ENCODE assay signal across 10 mouse cellular contexts in the genomic region with DNA sequence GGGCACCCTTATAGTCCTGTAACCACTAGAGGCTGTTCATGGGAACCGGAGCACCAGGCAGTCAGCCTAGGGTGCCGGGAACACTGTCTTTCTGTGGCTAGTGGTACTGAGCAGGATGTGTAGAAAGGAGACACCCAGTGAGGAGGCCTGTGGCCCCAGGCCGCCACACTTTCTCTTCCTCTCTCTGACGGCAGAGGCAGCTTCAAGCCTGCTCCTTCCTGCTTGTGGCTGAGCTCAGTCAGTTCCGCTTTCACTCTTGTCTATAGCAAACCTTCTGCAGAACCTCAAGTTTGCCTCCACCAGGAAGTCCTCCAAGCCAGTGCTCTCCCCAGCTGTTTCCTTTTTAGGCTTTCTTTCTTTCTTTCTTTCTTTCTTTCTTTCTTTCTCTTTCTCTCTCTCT.
DNase-seq lines count a peak whose midpoint lies in the region; ATAC-seq and TF ChIP-seq lines count a peak whose summit lies in the region.
"Had no signal": no experiment of that assay in that cellular context is flagged by ENCODE, and none has a peak within 500 bp of the region (broad histone marks: within the 10 kb centered on the region; RNA-seq: fewer than 3 reads in every experiment).

No protein-coding gene starts in this region.

- no peaks in the 10 kb centered on the region for H3K27me3 ChIP-seq in heart, adult 2 months (ENCODE audit: control insufficient read depth, insufficient read depth, low read length)
- peaks cover 4% of the 10 kb centered on the region for H3K27me3 ChIP-seq in heart, embryonic 12.5 days (replicated peaks)
- 0 out of 2 replicates have a peak, but pooled peaks cover 2% of the 10 kb centered on the region for H3K27me3 ChIP-seq in G1E (ENCODE audit: insufficient read depth, low read length)
- H3K27me3 ChIP-seq in liver, embryonic 13.5 days, result no peaks in the 10 kb centered on the region
- H3K27me3 ChIP-seq in spleen, adult 2 months (ENCODE audit: control insufficient read depth, insufficient read depth, low read length), result no peaks in the 10 kb centered on the region
- peaks cover 4% of the 10 kb centered on the region; the same call in 1 of the 2 replicates for H3K27me3 ChIP-seq in forebrain, embryonic 12.5 days
- no peaks in the 10 kb centered on the region for H3K27me3 ChIP-seq in midbrain, embryonic 14.5 days (ENCODE audit: control insufficient read depth, insufficient read depth, low read length)

- no peaks in the 10 kb centered on the region for H3K9me3 ChIP-seq in heart, embryonic 12.5 days (replicated peaks)
- H3K9me3 ChIP-seq in G1E (replicated peaks), result no peaks in the 10 kb centered on the region
- H3K9me3 ChIP-seq in liver, embryonic 13.5 days (replicated peaks), result no peaks in the 10 kb centered on the region
- no peaks in the 10 kb centered on the region for H3K9me3 ChIP-seq in forebrain, embryonic 12.5 days
- H3K9me3 ChIP-seq in midbrain, embryonic 14.5 days (ENCODE audit: control insufficient read depth, low read length), result no peaks in the 10 kb centered on the region
- H3K9me3 ChIP-seq: embryonic facial prominence, embryonic 15.5 days had no signal

- no peak overlapping the region for H3K9ac ChIP-seq in heart, adult 2 months (ENCODE audit: low read depth, low read length)
- no peak overlapping the region for H3K9ac ChIP-seq in heart, embryonic 12.5 days
- H3K9ac ChIP-seq in liver, embryonic 13.5 days, result no peak overlapping the region
- H3K9ac ChIP-seq in forebrain, embryonic 12.5 days, result no peak overlapping the region
- H3K9ac ChIP-seq in midbrain, embryonic 14.5 days (replicated peaks; ENCODE audit: low read length), result no peak overlapping the region
- H3K9ac ChIP-seq: embryonic facial prominence, embryonic 15.5 days had no signal

- no peak for TF ChIP-seq POLR2A in heart, adult 2 months (IDR thresholded peaks at IDR 0.05; ENCODE audit: insufficient read depth, low read depth, low read length)
- peak; percentile 30 for TF ChIP-seq POLR2A in spleen, adult 2 months (IDR thresholded peaks at IDR 0.05; ENCODE audit: low read depth, low read length)

- H3K4me3 ChIP-seq in heart, adult 2 months, result no peak overlapping the region
- H3K4me3 ChIP-seq in heart, embryonic 12.5 days, result no peak overlapping the region
- no peak overlapping the region for H3K4me3 ChIP-seq in G1E (ENCODE audit: low read depth, low read length)
- H3K4me3 ChIP-seq in liver, embryonic 13.5 days (replicated peaks), result no peak overlapping the region
- no peak overlapping the region for H3K4me3 ChIP-seq in spleen, adult 2 months (ENCODE audit: extremely low read depth, insufficient read depth, insufficient read length)
- H3K4me3 ChIP-seq in forebrain, embryonic 12.5 days (replicated peaks), result no peak overlapping the region
- H3K4me3 ChIP-seq in midbrain, embryonic 14.5 days (replicated peaks; ENCODE audit: low read depth, low read length), result no peak overlapping the region
- H3K4me3 ChIP-seq: embryonic facial prominence, embryonic 15.5 days; myocyte had no signal

- ATAC-seq in heart, embryonic 12.5 days (ENCODE audit: insufficient number of reproducible peaks, low FRiP score), result no peak
- ATAC-seq in G1E (ENCODE audit: extremely low read depth, insufficient number of reproducible peaks, low FRiP score, poor library complexity, severe bottlenecking), result peak; percentile 28; the same call in 1 of the 2 replicates
- ATAC-seq in liver, embryonic 13.5 days (ENCODE audit: low read depth), result no peak
- no peak for ATAC-seq in forebrain, embryonic 12.5 days (ENCODE audit: low FRiP score)
- ATAC-seq in midbrain, embryonic 14.5 days (ENCODE audit: low FRiP score, low TSS enrichment), result no peak

- H3K36me3 ChIP-seq in heart, adult 2 months (ENCODE audit: control insufficient read depth, insufficient read depth, low read length), result no peaks in the 10 kb centered on the region
- H3K36me3 ChIP-seq in heart, embryonic 12.5 days, result no peaks in the 10 kb centered on the region
- H3K36me3 ChIP-seq in G1E (replicated peaks), result no peaks in the 10 kb centered on the region
- no peaks in the 10 kb centered on the region for H3K36me3 ChIP-seq in liver, embryonic 13.5 days
- H3K36me3 ChIP-seq in spleen, adult 2 months (ENCODE audit: control insufficient read depth, insufficient read depth, low read length), result no peaks in the 10 kb centered on the region
- no peaks in the 10 kb centered on the region for H3K36me3 ChIP-seq in forebrain, embryonic 12.5 days (replicated peaks)
- H3K36me3 ChIP-seq in midbrain, embryonic 14.5 days (ENCODE audit: control insufficient read depth, insufficient read depth, low read length), result no peaks in the 10 kb centered on the region
- H3K36me3 ChIP-seq: embryonic facial prominence, embryonic 15.5 days had no signal

- 58% methylated on average over 5 of the region's 5 CpGs for WGBS in heart, adult 2 months
- WGBS in heart, embryonic 12.5 days, result 52% methylated on average over 5 of the region's 5 CpGs
- WGBS in liver, embryonic 13.5 days (ENCODE audit: insufficient replicate concordance), result 30% methylated on average over 5 of the region's 5 CpGs
- whole genome bisulfite sequencing in spleen, adult 2 months, result 8% methylated on average over 5 of the region's 5 CpGs
- WGBS in forebrain, embryonic 12.5 days, result 83% methylated on average over 5 of the region's 5 CpGs
- WGBS in midbrain, embryonic 14.5 days, result 87% methylated on average over 5 of the region's 5 CpGs

- no peak for TF ChIP-seq EP300 in heart, adult 2 months (IDR thresholded peaks at IDR 0.05; ENCODE audit: insufficient read depth, low read depth, low read length)

- no peak for TF ChIP-seq CTCF in heart, adult 2 months (IDR thresholded peaks at IDR 0.05)
- TF ChIP-seq CTCF in G1E (IDR thresholded peaks at IDR 0.05; ENCODE audit: low read depth, low read length), result no peak
- TF ChIP-seq CTCF in spleen, adult 2 months (IDR thresholded peaks at IDR 0.05; ENCODE audit: extremely low read depth, insufficient read depth, insufficient read length, insufficient replicate concordance), result no peak

- no peak overlapping the region for H3K27ac ChIP-seq in heart, adult 2 months
- no peak overlapping the region for H3K27ac ChIP-seq in heart, embryonic 12.5 days (ENCODE audit: poor library complexity, severe bottlenecking)
- H3K27ac ChIP-seq in liver, embryonic 13.5 days, result no peak overlapping the region
- peak overlapping the region; percentile 91 for H3K27ac ChIP-seq in spleen, adult 2 months (ENCODE audit: insufficient read depth, low read length)
- no peak overlapping the region for H3K27ac ChIP-seq in forebrain, embryonic 12.5 days
- no peak overlapping the region for H3K27ac ChIP-seq in midbrain, embryonic 14.5 days (replicated peaks; ENCODE audit: low read depth, low read length)
- H3K27ac ChIP-seq: embryonic facial prominence, embryonic 15.5 days had no signal

- H3K79me2 ChIP-seq in heart, adult 2 months (replicated peaks; ENCODE audit: control insufficient read depth, insufficient read depth, low read length), result no peaks in the 10 kb centered on the region

- H3K4me1 ChIP-seq in heart, adult 2 months (ENCODE audit: control insufficient read depth, insufficient read depth, low read length), result peaks cover 1% of the 10 kb centered on the region; the same call in 1 of the 2 replicates
- H3K4me1 ChIP-seq in heart, embryonic 12.5 days (replicated peaks), result peaks cover 17% of the 10 kb centered on the region
- H3K4me1 ChIP-seq in G1E (ENCODE audit: insufficient read depth, low read depth, low read length), result no peaks in the 10 kb centered on the region
- no peaks in the 10 kb centered on the region for H3K4me1 ChIP-seq in liver, embryonic 13.5 days (replicated peaks)
- H3K4me1 ChIP-seq in spleen, adult 2 months (ENCODE audit: control insufficient read depth, insufficient read depth, insufficient read length), result peaks cover 13% of the 10 kb centered on the region; the same call in 1 of the 2 replicates
- peaks cover 3% of the 10 kb centered on the region; the same call in 1 of the 2 replicates for H3K4me1 ChIP-seq in forebrain, embryonic 12.5 days
- H3K4me1 ChIP-seq in midbrain, embryonic 14.5 days (ENCODE audit: control insufficient read depth, insufficient read depth, low read length), result no peaks in the 10 kb centered on the region

- intact Hi-C loops in heart, adult 2 months (cut with DNase I), result no loop called here

- peak; percentile 28 to 78 for DNase-seq in heart, adult 2 months
- DNase-seq in G1E (ENCODE audit: low spot score), result no peak
- peak; percentile 20 for DNase-seq in liver, embryonic 13.5 days
- peak; percentile 85 to 87 for DNase-seq in spleen, adult 2 months (ENCODE audit: low read depth in 1 of 2, low spot score in 2 of 2)
- no peak for DNase-seq in embryo, embryonic 10.5 days (ENCODE audit: low spot score)
- DNase-seq in midbrain, embryonic 14.5 days, result no peak

- no peak overlapping the region for H3K4me2 ChIP-seq in heart, embryonic 12.5 days
- no peak overlapping the region for H3K4me2 ChIP-seq in liver, embryonic 13.5 days
- no peak overlapping the region for H3K4me2 ChIP-seq in forebrain, embryonic 12.5 days
- H3K4me2 ChIP-seq in midbrain, embryonic 14.5 days (ENCODE audit: low read length), result no peak overlapping the region
- H3K4me2 ChIP-seq: embryonic facial prominence, embryonic 15.5 days had no signal

Comparison
In these comparisons a context has a peak if more than half of its experiments do, and no peak if none do; other contexts are left out.
1. DNase-seq: peak in heart, adult 2 months (2 of 2), liver, embryonic 13.5 days (single experiment) and spleen, adult 2 months (2 of 2); none in G1E (single experiment), embryo, embryonic 10.5 days (single experiment) and midbrain, embryonic 14.5 days (single experiment).